Mouse (Mus musculus) kidney, postnatal 0 days (tissue): ENCODE results near the gene Lrfn3. TPM values are rescaled to one million over a fixed set of nuclear protein-coding genes. Genes with fewer than 3 reads are reported as not detected.

Experiments used
- ATAC-seq: fragments of 200-750 bp; cut with Nextera tagmentation; replicated peaks from 2 replicates; pipeline ENCODE4 v1.8.0; 2017; ENCODE audit warnings: low read depth, moderate number of reproducible peaks, moderate TSS enrichment, moderate library complexity; ENCODE audit not compliant: low FRiP score
- DNase-seq: peaks from one replicate; pipeline ENCODE4 v3.0.0-alpha.2; 2016; ENCODE audit warnings: low spot score
- H3K27ac ChIP-seq: fragments of 300-500 bp; sonication (generic); 2 replicates; pipeline ENCODE4 v1.5.1; 2014; ENCODE audit warnings: mild to moderate bottlenecking
- H3K27me3 ChIP-seq: fragments of 300-500 bp; sonication (generic); 2 replicates; pipeline ENCODE4 v1.6.1; 2014; ENCODE audit warnings: low read length, mixed read lengths; ENCODE audit not compliant: insufficient read depth
- H3K36me3 ChIP-seq: fragments of 300-500 bp; sonication (generic); 2 replicates; pipeline ENCODE4 v1.6.1; 2014; ENCODE audit warnings: low read length, mixed read lengths; ENCODE audit not compliant: insufficient read depth
- H3K4me1 ChIP-seq: fragments of 300-500 bp; sonication (generic); replicated peaks from 2 replicates; pipeline ENCODE4 v1.6.1; 2014; ENCODE audit warnings: antibody characterized with exemption, low read length, mixed read lengths; ENCODE audit not compliant: insufficient read depth
- H3K4me2 ChIP-seq: fragments of 300-500 bp; sonication (generic); 2 replicates; pipeline ENCODE4 v1.6.1; 2014; ENCODE audit warnings: mild to moderate bottlenecking, low read length, moderate library complexity, mixed read lengths
- H3K4me3 ChIP-seq: fragments of 300-500 bp; sonication (generic); replicated peaks from 2 replicates; pipeline ENCODE4 v1.5.1; 2014; ENCODE audit warnings: low read depth, low read length
- H3K9ac ChIP-seq: fragments of 300-500 bp; sonication (generic); 2 replicates; pipeline ENCODE4 v1.6.1; 2014; ENCODE audit warnings: low read depth, low read length
- H3K9me3 ChIP-seq: fragments of 300-500 bp; sonication (generic); replicated peaks from 2 replicates; pipeline ENCODE4 v1.6.1; 2016; ENCODE audit warnings: low read length, inconsistent platforms, mixed read lengths
- CTCF ChIP-seq: IDR thresholded peaks from 2 replicates; pipeline ENCODE4 v1.5.1; 2016; ENCODE audit warnings: antibody characterized with exemption, low read depth, mild to moderate bottlenecking, moderate library complexity
- whole genome bisulfite sequencing: fragments of 180-500 bp; shearing (Covaris S2); extraction: QIAGEN DNeasy Blood & Tissue Kit; methylation state at CpG from one replicate; pipeline ENCODE4 v1.1.7; 2014; 5-methylcytosine and 5-hydroxymethylcytosine counted together
- polyA plus RNA-seq: library from polyadenylated mRNA; unstranded; fragments of >200 nt; fragmentation: Nextera tagmentation; extraction: Ambion mirVana; gene quantifications from 2 replicates; pipeline ENCODE4 v1.2.1, GENCODE M21; 2015

The Lrfn3 gene
- polyA plus RNA-seq, 1 experiment from 2014 or later = 9.5 TPM

DNA sequence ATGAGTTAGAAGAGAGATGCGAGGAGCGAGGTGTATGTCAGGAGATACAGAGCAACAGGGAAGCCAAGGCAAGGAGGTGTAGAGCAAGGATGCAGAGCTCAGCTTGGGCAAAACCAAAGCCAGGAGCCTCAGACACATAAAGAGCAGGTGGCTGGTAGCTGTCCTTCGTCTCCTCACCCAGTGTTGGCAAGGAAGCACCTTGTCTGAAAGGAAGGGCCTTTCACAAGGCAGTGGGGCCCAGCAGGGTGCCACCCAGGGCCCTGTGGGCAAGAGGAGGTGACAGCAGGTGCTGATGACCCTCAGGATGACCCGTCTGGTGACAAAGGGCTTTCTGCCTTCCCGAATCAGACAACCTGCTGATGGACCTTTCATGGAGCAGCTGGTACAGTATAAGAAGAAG lies 28.0 kb downstream of the Lrfn3 start:
- no peak for TF ChIP-seq CTCF
- H3K9ac ChIP-seq = no peak overlapping the region
- no peak overlapping the region for H3K27ac ChIP-seq
- H3K4me3 ChIP-seq = no peak overlapping the region
- WGBS = 66% methylated on average over 5 of the region's 5 CpGs
- no peaks in the 10 kb centered on the region for H3K9me3 ChIP-seq
- no peak for DNase-seq
- no peaks in the 10 kb centered on the region; the same call in 1 of the 2 replicates for H3K27me3 ChIP-seq
- no peak overlapping the region for H3K4me2 ChIP-seq
- ATAC-seq = no peak
- no peaks in the 10 kb centered on the region for H3K36me3 ChIP-seq
- no peaks in the 10 kb centered on the region for H3K4me1 ChIP-seq

GRCm38 (mm10) chr7:30333436-30333835 lies 29.1 kb downstream of the Lrfn3 start:
- no peak for ATAC-seq
- WGBS = 25% methylated on average over 4 of the region's 4 CpGs
- H3K27ac ChIP-seq = no peak overlapping the region
- no peaks in the 10 kb centered on the region for H3K4me1 ChIP-seq
- H3K4me3 ChIP-seq = no peak overlapping the region
- H3K4me2 ChIP-seq = no peak overlapping the region
- no peaks in the 10 kb centered on the region for H3K9me3 ChIP-seq
- peak; percentile 29 for DNase-seq
- no peak overlapping the region for H3K9ac ChIP-seq
- TF ChIP-seq CTCF = no peak
- H3K36me3 ChIP-seq = no peaks in the 10 kb centered on the region
- H3K27me3 ChIP-seq = no peaks in the 10 kb centered on the region; the same call in 1 of the 2 replicates

DNA sequence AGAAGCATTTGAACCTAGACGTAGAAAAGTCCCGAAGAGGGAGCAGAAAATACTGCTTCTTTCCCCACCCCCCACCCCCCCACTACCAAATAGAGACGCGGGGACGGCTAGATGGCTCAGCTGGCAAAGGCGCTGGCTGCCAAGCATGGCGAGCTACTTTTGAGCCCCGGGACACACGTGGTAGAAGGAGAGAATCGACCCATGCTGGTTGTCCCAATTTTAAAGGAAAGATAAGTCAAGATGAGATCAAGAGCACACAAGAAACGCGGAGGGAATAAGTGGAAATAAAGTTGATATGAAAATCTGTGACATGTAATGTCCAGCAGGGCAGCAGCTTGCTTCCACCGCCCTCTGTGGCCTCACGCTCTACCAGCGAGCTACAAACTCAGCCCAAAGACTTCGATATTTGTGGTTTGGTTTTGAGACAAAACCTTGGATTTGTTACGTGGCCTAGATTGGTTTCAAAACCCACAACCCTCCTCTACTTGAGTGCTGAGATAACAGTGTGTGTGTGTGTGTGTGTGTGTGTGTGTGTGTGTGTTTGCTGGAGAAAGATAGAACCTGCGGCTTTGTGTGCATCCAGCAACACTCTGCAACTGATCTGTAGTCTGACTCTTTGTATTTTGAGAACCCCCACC lies 29.8 kb downstream of the Lrfn3 start:
- Histone ChIP-seq H3K9ac (no peak overlapping the region), H3K4me3 (no peak overlapping the region), H3K27me3 (no peaks in the 10 kb centered on the region; the same call in 1 of the 2 replicates), H3K36me3 (no peaks in the 10 kb centered on the region), H3K4me1 (no peaks in the 10 kb centered on the region), H3K9me3 (no peaks in the 10 kb centered on the region), H3K27ac (no peak overlapping the region), H3K4me2 (no peak overlapping the region)
- no peak for ATAC-seq
- WGBS = 65% methylated on average over 18 of the region's 18 CpGs
- no peak for DNase-seq
- TF ChIP-seq CTCF = no peak

- H3K27ac ChIP-seq = no peak overlapping the region
- no peak overlapping the region for H3K4me2 ChIP-seq
- no peak overlapping the region for H3K9ac ChIP-seq
- WGBS = 9% methylated on average over 13 of the region's 13 CpGs
- 0 out of 2 replicates have a peak, but pooled peaks cover 5% of the 10 kb centered on the region for H3K4me1 ChIP-seq
- H3K36me3 ChIP-seq = no peaks in the 10 kb centered on the region
- no peak overlapping the region for H3K4me3 ChIP-seq
- DNase-seq = peak; percentile 97
- peak; percentile 96 for TF ChIP-seq CTCF
- no peaks in the 10 kb centered on the region; the same call in 1 of the 2 replicates for H3K27me3 ChIP-seq
- ATAC-seq = peak; percentile 76
- H3K9me3 ChIP-seq = no peaks in the 10 kb centered on the region
These were observed 30.7 kb downstream of the Lrfn3 start for GRCm38 (mm10) chr7:30331887-30332286.

DNA sequence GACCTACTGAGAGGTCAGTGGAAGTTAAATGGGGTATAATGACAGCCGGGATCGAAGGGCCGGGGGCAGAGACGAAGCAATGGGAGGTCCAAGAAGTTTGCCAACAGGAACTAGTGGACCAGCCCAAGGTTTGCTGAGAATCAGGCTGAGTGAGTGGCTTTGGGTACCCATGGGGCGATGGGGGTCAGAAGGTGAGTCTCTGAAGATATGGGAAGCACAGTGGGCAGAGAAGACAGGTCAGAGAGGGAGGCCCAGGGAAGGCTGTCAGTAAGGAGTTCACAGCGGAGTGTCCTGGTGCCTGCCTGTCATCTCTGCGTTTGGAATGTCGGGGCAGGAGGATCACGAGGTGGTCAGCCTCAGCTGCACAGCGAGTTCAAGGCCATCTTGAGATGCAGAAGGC lies 34.2 kb downstream of the Lrfn3 start:
- Histone ChIP-seq H3K36me3 (no peaks in the 10 kb centered on the region), H3K27me3 (no peaks in the 10 kb centered on the region), H3K4me2 (no peak overlapping the region), H3K4me1 (0 out of 2 replicates have a peak, but pooled peaks cover 5% of the 10 kb centered on the region), H3K9ac (no peak overlapping the region), H3K4me3 (no peak overlapping the region), H3K27ac (no peak overlapping the region), H3K9me3 (no peaks in the 10 kb centered on the region)
- no peak for ATAC-seq
- no peak for DNase-seq
- TF ChIP-seq CTCF = no peak
- whole genome bisulfite sequencing = 32% methylated on average over 10 of the region's 10 CpGs

GRCm38 (mm10) chr7:30327140-30327539 lies 35.4 kb downstream of the Lrfn3 start:
- no peaks in the 10 kb centered on the region for H3K36me3 ChIP-seq
- no peaks in the 10 kb centered on the region for H3K27me3 ChIP-seq
- WGBS = 27% methylated on average over 15 of the region's 15 CpGs
- DNase-seq (peak; percentile 77), ATAC-seq (peak; percentile 59)
- H3K27ac ChIP-seq = peak overlapping the region; percentile 31; the same call in 1 of the 2 replicates
- no peak overlapping the region for H3K4me3 ChIP-seq
- H3K9ac ChIP-seq = no peak overlapping the region
- TF ChIP-seq CTCF = no peak
- H3K4me2 ChIP-seq = no peak overlapping the region
- H3K9me3 ChIP-seq = no peaks in the 10 kb centered on the region
- H3K4me1 ChIP-seq = peaks cover 5% of the 10 kb centered on the region; the same call in 1 of the 2 replicates
